Mouse (Mus musculus): ENCODE results near the gene Mycbp2.

GRCm38 (mm10) chr14:103242020-103242419 is 104.6 kb downstream of the Mycbp2 start:
- no peak for TF ChIP-seq CTCF (IDR thresholded peaks at IDR 0.05; ENCODE audit: borderline replicate concordance, extremely low read depth, insufficient read depth, insufficient read length)
- no peak for TF ChIP-seq POLR2A (IDR thresholded peaks at IDR 0.05; ENCODE audit: borderline replicate concordance, extremely low read depth, insufficient read depth, insufficient read length, poor library complexity, severe bottlenecking)

Data from brain, embryonic 14.5 days (tissue).